21 mouse cellular contexts compared by ENCODE assay signal in the genomic region with DNA sequence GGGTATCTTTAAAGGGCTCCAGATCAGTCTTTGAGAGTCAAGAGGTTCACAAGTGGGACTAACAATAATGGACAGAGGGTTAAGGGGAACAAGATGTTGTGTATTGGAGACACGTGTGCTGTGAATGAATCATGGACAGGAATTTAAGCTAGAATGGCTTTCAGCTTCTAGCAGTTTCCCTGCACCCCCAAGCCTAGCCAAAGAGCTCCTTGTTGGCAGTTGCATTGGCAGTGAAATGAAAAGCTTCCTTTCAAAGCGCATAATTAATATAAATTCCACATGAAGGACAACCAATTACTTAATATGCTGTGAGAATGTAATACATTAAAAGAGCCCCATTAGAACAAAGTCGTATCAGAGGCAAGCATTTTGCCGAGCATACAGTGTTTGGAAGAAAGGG.
"Had no signal": no experiment of that assay in that cellular context is flagged by ENCODE, and none has a peak within 500 bp of the region (broad histone marks: within the 10 kb centered on the region; RNA-seq: fewer than 3 reads in every experiment).

No protein-coding gene starts in this region.

- H3K4me3 ChIP-seq: layer of hippocampus, adult 2 months; limb, embryonic 10.5 days; limb, embryonic 13.5 days; liver, embryonic 12.5 days; liver, embryonic 15.5 days; lung, embryonic 15.5 days; midbrain, embryonic 15.5 days; myocyte; neural tube, embryonic 13.5 days; stomach, embryonic 15.5 days had no signal

- H3K4me2 ChIP-seq: limb, embryonic 13.5 days; liver, embryonic 12.5 days; liver, embryonic 15.5 days; lung, embryonic 15.5 days; midbrain, embryonic 15.5 days; neural tube, embryonic 13.5 days; stomach, embryonic 15.5 days had no signal

- DNase-seq: kidney, postnatal 25 days; layer of hippocampus, adult 9-11 months; liver; lung, adult 18-20 months; lung, postnatal 14 days; retina, postnatal 1 day; right cerebral cortex, postnatal 25 days; spleen, adult 18-20 months; thymus, postnatal 25 days had no signal

- H3K9ac ChIP-seq: limb, embryonic 13.5 days; liver, embryonic 12.5 days; liver, embryonic 15.5 days; lung, embryonic 15.5 days; midbrain, embryonic 15.5 days; neural tube, embryonic 13.5 days; stomach, embryonic 15.5 days had no signal

- H3K36me3 ChIP-seq: limb, embryonic 10.5 days; limb, embryonic 13.5 days; liver, embryonic 12.5 days; liver, embryonic 15.5 days; lung, embryonic 15.5 days; midbrain, embryonic 15.5 days; neural tube, embryonic 13.5 days; stomach, embryonic 15.5 days had no signal

- H3K4me1 ChIP-seq: liver, embryonic 12.5 days; liver, embryonic 15.5 days; midbrain, embryonic 15.5 days had no signal

- H3K27me3 ChIP-seq: limb, embryonic 13.5 days; liver, embryonic 12.5 days; liver, embryonic 15.5 days; midbrain, embryonic 15.5 days; neural tube, embryonic 13.5 days; stomach, embryonic 15.5 days had no signal

- H3K9me3 ChIP-seq: limb, embryonic 10.5 days; limb, embryonic 13.5 days; liver, embryonic 12.5 days; liver, embryonic 15.5 days; lung, embryonic 15.5 days; midbrain, embryonic 15.5 days; stomach, embryonic 15.5 days had no signal

- ATAC-seq: liver, embryonic 12.5 days; midbrain, embryonic 15.5 days had no signal

- H3K27ac ChIP-seq: kidney, postnatal 0 days; layer of hippocampus, adult 2 months; limb, embryonic 10.5 days; limb, embryonic 13.5 days; liver, embryonic 12.5 days; liver, embryonic 15.5 days; lung, embryonic 15.5 days; macrophage; midbrain, embryonic 15.5 days; neural tube, embryonic 13.5 days; stomach, embryonic 15.5 days had no signal
